Comparison of ENCODE assay signal across 7 mouse cellular contexts in genomic region chr11:46311703-46312522, GRCm38 (mm10). TPM values are rescaled to one million over a fixed set of nuclear protein-coding genes. Genes with fewer than 3 reads are reported as not detected.
DNase-seq lines count a peak whose midpoint lies in the region; ATAC-seq lines count a peak whose summit lies in the region.

No protein-coding gene starts in this region.

- peak overlapping the region; percentile 82 for H3K27ac ChIP-seq in forebrain, embryonic 13.5 days
- peak overlapping the region; percentile 85 for H3K27ac ChIP-seq in hindbrain, embryonic 15.5 days (replicated peaks)

- under 1% methylated on average over 69 of the region's 71 CpGs for WGBS in forebrain, embryonic 13.5 days
- under 1% methylated on average over 71 of the region's 71 CpGs for WGBS in hindbrain, embryonic 15.5 days

- H3K9me3 ChIP-seq in forebrain, embryonic 13.5 days (replicated peaks): no peaks in the 10 kb centered on the region
- H3K9me3 ChIP-seq in hindbrain, embryonic 15.5 days: no peaks in the 10 kb centered on the region

- H3K36me3 ChIP-seq in forebrain, embryonic 13.5 days (ENCODE audit: poor library complexity, severe bottlenecking): 0 out of 2 replicates have a peak, but pooled peaks cover 6% of the 10 kb centered on the region
- H3K36me3 ChIP-seq in hindbrain, embryonic 15.5 days: no peaks in the 10 kb centered on the region

- peak; percentile 82 for DNase-seq in T-cell, adult 2 months (ENCODE audit: low spot score)
- DNase-seq in left cerebral cortex, postnatal 25 days (ENCODE audit: low spot score in 2 of 2): peak; percentile 59 to 75
- peak; percentile 66 to 75 for DNase-seq in spleen, adult 18-20 months

- peak overlapping the region; percentile 77 for H3K4me3 ChIP-seq in forebrain, embryonic 13.5 days
- H3K4me3 ChIP-seq in hindbrain, embryonic 15.5 days: peak overlapping the region; percentile 59

- H3K4me1 ChIP-seq in forebrain, embryonic 13.5 days: peaks cover 37% of the 10 kb centered on the region
- H3K4me1 ChIP-seq in hindbrain, embryonic 15.5 days (replicated peaks): peaks cover 36% of the 10 kb centered on the region

- H3K9ac ChIP-seq in forebrain, embryonic 13.5 days: peak overlapping the region; percentile 96
- H3K9ac ChIP-seq in hindbrain, embryonic 15.5 days: peak overlapping the region; percentile 82

- no peaks in the 10 kb centered on the region for H3K27me3 ChIP-seq in forebrain, embryonic 13.5 days
- no peaks in the 10 kb centered on the region for H3K27me3 ChIP-seq in hindbrain, embryonic 15.5 days

- intact Hi-C loops in left cerebral cortex, postnatal 25 days (cut with DNase I): no loop called here

- ATAC-seq in cerebellum, adult (ENCODE audit: insufficient number of reproducible peaks, low FRiP score, low TSS enrichment): peak; percentile 69
- peak; percentile 90 for ATAC-seq in forebrain, embryonic 13.5 days
- peak; percentile 87 for ATAC-seq in hindbrain, embryonic 15.5 days (ENCODE audit: low FRiP score, low read depth)
- ATAC-seq in megakaryocyte-erythroid progenitor cell, adult 5-6 weeks (replicated peaks; ENCODE audit: low FRiP score, low TSS enrichment, poor library complexity, severe bottlenecking): peak; percentile 55

- peak overlapping the region; percentile 89 for H3K4me2 ChIP-seq in forebrain, embryonic 13.5 days
- peak overlapping the region; percentile 82 for H3K4me2 ChIP-seq in hindbrain, embryonic 15.5 days

RNA-seq across cellular contexts. Expression of gene Cyfip2, which starts 0.7 kb away (rescaled TPM):
- 55.9 and 59.8 TPM in 2 replicates for polyA plus RNA-seq in forebrain, embryonic 13.5 days (2015; fragmentation: Nextera tagmentation; extraction: Ambion mirVana)
- 90.3 and 95.4 TPM in 2 replicates for polyA plus RNA-seq in hindbrain, embryonic 15.5 days (2015; fragmentation: Nextera tagmentation; extraction: Ambion mirVana)
- 100 to 1,000 TPM; 510 to 532 TPM for total RNA-seq in left cerebral cortex, postnatal 25 days (2021)
- 56.1 and 57.3 TPM in 2 replicates for total RNA-seq in megakaryocyte-erythroid progenitor cell, adult 5-6 weeks (2014; fragmentation: Nextera tagmentation)
- 28.3 and 36.6 TPM in 2 replicates for total RNA-seq in megakaryocyte-erythroid progenitor cell, adult 5-6 weeks (2017)

Comparison
In these comparisons a context has a peak if more than half of its experiments do, and no peak if none do; other contexts are left out.
1. Peak in every context shown above with its lines: DNase-seq, ATAC-seq, H3K4me3 ChIP-seq and H3K27ac ChIP-seq.
2. RNA of gene Cyfip2, which starts 0.7 kb away (total RNA-seq): 510 to 532 TPM in left cerebral cortex, postnatal 25 days; 28.3 to 57.3 TPM in megakaryocyte-erythroid progenitor cell, adult 5-6 weeks; every median in the first group is over 4 times any median in the second.